Mouse (Mus musculus) neural tube, embryonic 11.5 days (tissue): Measurements from ENCODE around the gene Suv39h1. TPM values are rescaled to one million over a fixed set of nuclear protein-coding genes. Genes with fewer than 3 reads are reported as not detected.
"Not testable (repeated sequence)": the region's sequence is repeated elsewhere in the genome, so short reads cannot be mapped to it uniquely, and the experiment has no call there.

Experiments
- ATAC-seq: fragments of 200-750 bp; cut with Nextera tagmentation; 2 replicates; pipeline ENCODE4 v1.8.0; 2017; ENCODE audit warnings: moderate number of reproducible peaks, mild to moderate bottlenecking, moderate TSS enrichment, moderate library complexity; ENCODE audit not compliant: insufficient read depth, low FRiP score, low TSS enrichment
- DNase-seq: peaks from one replicate; pipeline ENCODE4 v3.0.0-alpha.2; 2015; ENCODE audit warnings: low spot score
- H3K27ac ChIP-seq: fragments of 300-500 bp; sonication (generic); 2 replicates; pipeline ENCODE4 v1.5.1; 2014; ENCODE audit warnings: low read depth, mild to moderate bottlenecking, low read length
- H3K27me3 ChIP-seq: fragments of 300-500 bp; sonication (generic); 2 replicates; pipeline ENCODE4 v1.6.1; 2014; ENCODE audit warnings: mild to moderate bottlenecking, low read length, mixed read lengths; ENCODE audit not compliant: control insufficient read depth, insufficient read depth
- H3K36me3 ChIP-seq: fragments of 300-500 bp; sonication (generic); 2 replicates; pipeline ENCODE4 v1.6.1; 2014; ENCODE audit warnings: mild to moderate bottlenecking, low read length, moderate library complexity, mixed read lengths; ENCODE audit not compliant: control insufficient read depth, insufficient read depth
- H3K4me1 ChIP-seq: fragments of 300-500 bp; sonication (generic); 2 replicates; pipeline ENCODE4 v1.6.1; 2014; ENCODE audit warnings: low read length, mixed read lengths; ENCODE audit not compliant: control insufficient read depth, insufficient read depth
- H3K4me2 ChIP-seq: fragments of 300-500 bp; sonication (generic); 2 replicates; pipeline ENCODE4 v1.6.1; 2014; ENCODE audit warnings: low read depth, mild to moderate bottlenecking, moderate library complexity
- H3K4me3 ChIP-seq: fragments of 300-500 bp; sonication (generic); 2 replicates; pipeline ENCODE4 v1.5.1; 2014; ENCODE audit warnings: low read depth, low read length
- H3K9ac ChIP-seq: fragments of 300-500 bp; sonication (generic); 2 replicates; pipeline ENCODE4 v1.6.1; 2014; ENCODE audit warnings: mild to moderate bottlenecking, low read length
- H3K9me3 ChIP-seq: fragments of 300-500 bp; sonication (generic); 2 replicates; pipeline ENCODE4 v1.6.1; 2016; ENCODE audit warnings: low read length; ENCODE audit not compliant: control insufficient read depth
- WGBS: fragments of 180-500 bp; shearing (Covaris S2); extraction: QIAGEN DNeasy Blood & Tissue Kit; methylation state at CpG from one replicate; pipeline ENCODE4 v1.1.7; 2014; 5-methylcytosine and 5-hydroxymethylcytosine counted together
- polyA plus RNA-seq: library from polyadenylated mRNA; unstranded; fragments of >200 nt; fragmentation: Nextera tagmentation; extraction: Ambion mirVana; gene quantifications from 2 replicates; pipeline ENCODE4 v1.2.1, GENCODE M21; 2014

Suv39h1 gene
- polyA plus RNA-seq, 1 experiment from 2014 or later: 84.8 TPM

GRCm38 (mm10) chrX:8073881-8074429 lies 605 bp downstream of the Suv39h1 start:
- WGBS: 24% methylated on average over 32 of the region's 64 CpGs

GRCm38 (mm10) chrX:8069166-8069565 lies 5.4 kb downstream of the Suv39h1 start:
- ATAC-seq (no peak), DNase-seq (no peak)
- Histone ChIP-seq H3K4me1 (no peaks in the 10 kb centered on the region), H3K27me3 (no peaks in the 10 kb centered on the region), H3K36me3 (no peaks in the 10 kb centered on the region; the same call in none of the 2 replicates), H3K4me2 (no peak overlapping the region), H3K9ac (no peak overlapping the region), H3K27ac (no peak overlapping the region), H3K9me3 (no peaks in the 10 kb centered on the region), H3K4me3 (no peak overlapping the region)
- 95% methylated on average over 1 of the region's 1 CpGs for WGBS

More at GRCm38 (mm10) chrX:8073881-8074429, 605 bp downstream of the Suv39h1 start:
- Histone ChIP-seq H3K9me3 (no peaks in the 10 kb centered on the region), H3K36me3 (no peaks in the 10 kb centered on the region; the same call in 1 of the 2 replicates), H3K4me1 (no peaks in the 10 kb centered on the region), H3K27me3 (no peaks in the 10 kb centered on the region), H3K9ac (peak overlapping the region; percentile 63), H3K4me3 (peak overlapping the region; percentile 59), H3K27ac (peak overlapping the region; percentile 80), H3K4me2 (peak overlapping the region; percentile 43)
- DNase-seq (peak; percentile 29), ATAC-seq (peak; percentile 20; the same call in 1 of the 2 replicates)

- H3K27me3 ChIP-seq, H3K9ac ChIP-seq, H3K4me2 ChIP-seq, H3K4me1 ChIP-seq, H3K27ac ChIP-seq, H3K36me3 ChIP-seq, ATAC-seq, H3K9me3 ChIP-seq, DNase-seq, H3K4me3 ChIP-seq: not testable (repeated sequence)
- 82% methylated on average over 7 of the region's 8 CpGs for WGBS
Observed at GRCm38 (mm10) chrX:8051044-8051781, 23.3 kb downstream of the Suv39h1 start.

DNA sequence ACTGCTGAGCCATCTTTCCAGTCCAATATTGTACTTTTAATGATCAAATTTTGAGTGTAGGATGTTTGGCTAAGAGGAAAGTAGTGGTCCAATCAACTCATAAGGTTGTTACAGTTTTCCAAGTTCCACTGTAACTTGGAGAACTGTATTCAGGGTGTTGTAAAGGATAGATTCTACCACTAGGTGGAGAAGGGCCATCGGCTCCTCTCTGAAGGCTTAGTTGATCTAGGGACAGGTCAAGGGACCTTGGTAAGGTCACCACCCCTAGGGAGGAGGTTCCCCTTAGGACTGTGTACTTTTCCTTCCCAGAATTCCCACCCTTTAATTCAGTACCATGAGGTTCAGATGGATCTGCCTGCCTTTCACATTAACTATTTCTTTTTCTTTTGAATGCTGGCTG lies 41.6 kb downstream of the Suv39h1 start:
- Histone ChIP-seq H3K4me2 (no peak overlapping the region), H3K4me1 (no peaks in the 10 kb centered on the region), H3K9ac (no peak overlapping the region), H3K27me3 (no peaks in the 10 kb centered on the region), H3K27ac (no peak overlapping the region), H3K9me3 (no peaks in the 10 kb centered on the region), H3K4me3 (no peak overlapping the region), H3K36me3 (no peaks in the 10 kb centered on the region)
- 77% methylated on average over 1 of the region's 1 CpGs for WGBS
- ATAC-seq: no peak
- DNase-seq: no peak

DNA sequence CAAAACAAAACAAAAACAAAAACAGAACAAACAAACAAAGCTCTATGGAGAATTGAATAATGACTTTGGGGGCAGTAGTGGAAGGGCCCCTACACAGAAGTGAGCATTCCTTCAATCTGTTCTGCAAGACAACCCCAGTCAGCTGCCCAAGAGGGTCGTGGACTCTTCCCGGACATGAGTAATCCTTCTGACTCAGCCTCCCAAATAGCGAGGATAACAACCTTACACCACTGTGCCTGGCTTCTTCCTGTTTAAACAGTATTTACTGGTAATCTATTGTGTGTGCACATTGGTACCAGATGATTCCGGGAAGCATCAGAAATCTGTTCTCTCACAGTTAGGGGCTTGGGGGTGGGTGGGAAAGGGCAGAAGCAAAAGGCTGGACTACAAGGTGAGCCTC lies 47.7 kb downstream of the Suv39h1 start:
- no peaks in the 10 kb centered on the region for H3K9me3 ChIP-seq
- H3K27me3 ChIP-seq: no peaks in the 10 kb centered on the region
- no peaks in the 10 kb centered on the region for H3K4me1 ChIP-seq
- WGBS: 79% methylated on average over 4 of the region's 4 CpGs
- no peak overlapping the region for H3K4me3 ChIP-seq
- no peak overlapping the region for H3K9ac ChIP-seq
- H3K36me3 ChIP-seq: no peaks in the 10 kb centered on the region
- H3K4me2 ChIP-seq: no peak overlapping the region
- DNase-seq (no peak), ATAC-seq (no peak)
- H3K27ac ChIP-seq: no peak overlapping the region

DNA sequence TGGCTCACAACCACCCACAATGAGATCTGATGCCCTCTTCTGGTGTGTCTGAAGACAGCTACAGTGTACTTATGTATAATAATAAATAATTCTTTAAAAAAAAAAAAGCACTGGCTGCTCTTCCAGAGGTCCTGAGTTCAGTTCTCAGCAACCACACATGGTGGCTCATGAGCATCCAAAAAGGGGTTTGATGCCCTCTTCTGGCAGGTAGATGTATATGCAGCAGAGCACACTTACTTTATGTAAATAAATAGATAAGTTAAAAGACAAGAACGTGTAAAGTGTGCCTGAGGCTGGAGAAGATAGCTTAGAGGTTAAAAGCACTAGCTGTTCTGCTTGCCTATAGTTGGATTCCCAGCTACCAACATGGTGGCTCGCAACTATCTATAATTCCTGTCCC lies 49.8 kb downstream of the Suv39h1 start:
- no peak overlapping the region for H3K4me2 ChIP-seq
- no peaks in the 10 kb centered on the region for H3K27me3 ChIP-seq
- no peaks in the 10 kb centered on the region for H3K4me1 ChIP-seq
- H3K9me3 ChIP-seq: no peaks in the 10 kb centered on the region
- WGBS: 83% methylated on average over 2 of the region's 2 CpGs
- no peak overlapping the region for H3K9ac ChIP-seq
- DNase-seq (no peak), ATAC-seq (no peak)
- no peaks in the 10 kb centered on the region for H3K36me3 ChIP-seq
- no peak overlapping the region for H3K4me3 ChIP-seq
- H3K27ac ChIP-seq: no peak overlapping the region

DNA sequence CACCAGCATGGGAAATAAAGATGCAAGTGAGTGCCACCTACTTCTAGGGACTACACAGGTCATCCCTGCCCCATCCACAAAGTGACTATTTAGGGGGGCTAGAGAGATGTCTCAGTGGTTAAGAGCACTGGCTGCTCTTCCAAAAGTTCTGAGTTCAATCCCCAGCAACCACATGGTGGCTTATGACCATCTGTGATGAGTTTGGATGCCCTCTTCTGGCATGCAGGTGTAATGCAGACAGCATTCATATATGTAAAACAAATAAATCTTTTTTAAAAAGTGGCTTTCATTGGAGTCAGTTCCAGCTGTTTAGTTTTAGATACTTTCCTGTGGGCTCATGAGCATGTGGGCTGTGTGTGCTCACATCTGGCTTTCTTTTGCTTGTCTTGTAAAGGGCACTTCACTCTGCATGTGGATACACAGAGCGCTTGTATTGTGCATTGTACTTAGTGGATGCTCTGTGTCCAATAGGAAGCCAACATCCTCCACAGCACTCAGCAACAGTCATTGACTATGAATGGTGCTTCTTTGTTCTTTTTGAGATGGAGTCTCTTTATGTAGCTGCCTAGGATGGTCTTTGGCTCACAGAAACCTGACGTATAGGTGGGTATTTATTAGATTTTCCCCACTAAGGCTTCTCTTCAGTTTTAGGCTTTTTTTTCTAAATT lies 54.3 kb downstream of the Suv39h1 start:
- DNase-seq (no peak), ATAC-seq (no peak)
- Histone ChIP-seq H3K4me1 (no peaks in the 10 kb centered on the region), H3K4me2 (no peak overlapping the region), H3K27me3 (no peaks in the 10 kb centered on the region), H3K9me3 (no peaks in the 10 kb centered on the region), H3K4me3 (no peak overlapping the region), H3K36me3 (no peaks in the 10 kb centered on the region), H3K27ac (no peak overlapping the region), H3K9ac (no peak overlapping the region)
- WGBS: 74% methylated on average over 2 of the region's 2 CpGs

DNA sequence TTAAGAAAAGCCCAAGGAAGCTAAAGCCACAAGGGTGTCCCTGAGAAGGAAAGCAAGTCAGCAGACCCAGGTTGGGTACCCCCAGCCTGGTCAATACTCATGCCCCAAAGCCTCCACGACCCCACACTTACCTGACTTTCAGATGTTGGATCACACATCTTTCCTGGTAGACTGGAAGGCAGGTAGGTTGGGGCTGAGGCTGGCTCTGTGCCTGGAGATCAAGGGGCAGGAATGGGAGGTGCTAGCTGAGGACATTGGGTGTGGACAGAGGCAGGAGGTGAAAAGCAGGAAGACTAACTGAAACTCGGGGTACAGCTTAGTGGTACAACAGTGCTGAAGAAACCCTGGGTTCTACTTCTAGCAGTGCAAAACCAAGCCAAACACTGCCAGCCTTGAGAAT lies 56.3 kb downstream of the Suv39h1 start, which contains the start of gene Glod5:
Gene Glod5, minus strand, starts transcription at position 207 of the 400 bp plus-strand sequence.
- Histone ChIP-seq H3K9ac (no peak within 1 kb of the TSS), H3K4me2 (no peak within 1 kb of the TSS), H3K9me3 (no peaks in the 10 kb centered on the region), H3K4me1 (no peaks in the 10 kb centered on the region), H3K27ac (no peak within 1 kb of the TSS), H3K4me3 (no peak within 1 kb of the TSS), H3K27me3 (no peaks in the 10 kb centered on the region), H3K36me3 (no peaks in the 10 kb centered on the region)
- WGBS: 57% methylated on average over 2 of the region's 2 CpGs
- DNase-seq (no peak), ATAC-seq (no peak)
